Mouse (Mus musculus): ENCODE measurements around the gene Zdhhc7.
A peak's percentile ranks its signal among the peaks of the same experiment; 100 is the strongest.

Gene Zdhhc7

DNA sequence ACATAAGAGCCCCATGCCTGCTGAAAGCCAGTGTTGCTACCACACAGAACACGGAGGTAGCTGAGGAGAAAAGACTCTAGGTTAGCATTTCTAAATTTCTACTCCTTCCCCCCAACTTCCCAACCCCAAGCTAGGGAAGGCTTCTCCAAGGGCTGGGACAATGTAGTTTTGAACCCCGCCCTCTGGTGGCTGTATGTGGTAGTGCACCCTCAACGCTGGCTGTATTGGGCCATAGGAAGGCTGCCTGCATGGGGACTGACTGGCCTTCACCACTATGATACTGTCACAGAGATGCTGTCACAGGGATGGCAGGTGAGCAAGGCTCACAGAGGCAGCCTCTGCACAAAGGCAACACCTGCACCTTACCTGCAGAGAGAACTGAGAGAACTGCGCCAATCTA is 29.6 kb downstream of the Zdhhc7 start:
- DNase-seq (ENCODE audit: low spot score in 2 of 2), result peak; percentile 71 to 88

DNA sequence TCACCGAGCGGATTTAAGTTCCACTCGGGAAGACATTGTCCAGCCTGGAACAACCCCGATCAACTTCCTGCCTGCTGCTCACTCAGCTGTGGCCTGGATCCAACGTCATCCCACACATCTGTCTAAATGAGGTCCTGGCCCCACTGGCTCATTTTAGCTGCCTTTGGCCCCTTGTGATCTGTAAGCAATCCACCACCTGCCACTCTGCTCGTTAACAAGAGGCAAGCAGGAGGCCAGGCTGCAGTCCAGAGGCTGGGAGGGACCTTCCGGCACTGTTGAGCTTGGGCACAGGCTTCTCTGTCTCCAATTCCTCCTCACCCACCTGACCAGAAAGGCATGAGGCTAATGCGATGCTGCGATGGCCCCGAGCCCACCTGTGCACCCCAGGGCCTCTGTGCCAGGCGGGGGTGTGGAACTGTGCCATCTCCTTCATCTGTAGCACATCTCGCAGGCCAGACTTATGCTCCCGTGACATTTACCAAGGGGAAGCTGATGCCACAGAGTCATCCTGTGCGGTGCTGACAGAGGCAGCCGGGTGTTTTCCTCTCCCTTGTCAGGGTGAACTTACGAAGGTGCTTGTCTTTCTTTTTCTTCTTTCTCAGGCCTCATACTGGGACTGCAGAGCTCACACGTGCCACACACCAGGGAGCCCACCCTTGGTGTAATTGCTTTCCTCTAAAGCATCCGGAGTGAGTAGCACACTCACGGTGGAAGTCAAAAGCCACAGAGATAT is 33.2 kb downstream of the Zdhhc7 start:
- DNase-seq (ENCODE audit: low spot score in 2 of 2), result peak; percentile 89 to 95

DNA sequence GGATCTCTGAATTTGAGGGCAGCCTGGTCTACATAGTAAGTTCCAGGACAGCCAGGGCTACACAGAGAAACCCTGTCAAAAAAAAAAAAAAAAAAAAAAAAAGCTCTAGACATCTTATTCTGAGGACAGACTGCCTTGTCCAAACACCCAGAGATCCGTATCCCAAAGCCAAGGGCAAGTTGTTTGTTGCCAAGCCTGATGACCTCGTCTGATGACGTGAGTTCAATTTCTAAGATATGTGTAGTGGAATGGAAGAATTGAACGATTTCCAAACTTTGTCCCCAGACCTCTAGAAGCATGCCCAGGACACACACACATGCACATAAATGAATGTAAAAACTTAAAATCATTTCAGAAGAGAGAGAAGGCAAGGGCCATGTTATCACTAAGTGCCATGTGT is 35.1 kb downstream of the Zdhhc7 start:
- DNase-seq (ENCODE audit: low spot score in 2 of 2), result no peak

DNA sequence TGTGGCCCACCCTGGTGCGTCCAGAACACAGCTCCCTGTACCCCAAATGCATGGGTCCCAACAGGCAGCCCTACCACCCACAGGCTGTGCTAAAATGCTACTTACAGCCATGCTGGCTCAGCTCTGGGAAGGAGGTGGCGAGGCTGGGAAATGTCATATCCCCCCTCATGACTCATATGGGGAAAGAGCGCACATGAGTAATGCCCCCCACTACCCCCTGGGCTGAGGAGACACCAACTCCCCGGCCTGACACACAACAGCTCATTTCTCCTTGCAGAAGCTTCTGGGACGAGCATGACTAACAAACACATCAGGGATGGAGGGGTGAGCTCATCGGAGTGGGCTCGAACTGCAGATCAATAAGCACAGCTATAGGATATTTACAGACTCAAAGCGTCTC is 35.7 kb downstream of the Zdhhc7 start:
- DNase-seq (ENCODE audit: low spot score in 2 of 2), result no peak

DNA sequence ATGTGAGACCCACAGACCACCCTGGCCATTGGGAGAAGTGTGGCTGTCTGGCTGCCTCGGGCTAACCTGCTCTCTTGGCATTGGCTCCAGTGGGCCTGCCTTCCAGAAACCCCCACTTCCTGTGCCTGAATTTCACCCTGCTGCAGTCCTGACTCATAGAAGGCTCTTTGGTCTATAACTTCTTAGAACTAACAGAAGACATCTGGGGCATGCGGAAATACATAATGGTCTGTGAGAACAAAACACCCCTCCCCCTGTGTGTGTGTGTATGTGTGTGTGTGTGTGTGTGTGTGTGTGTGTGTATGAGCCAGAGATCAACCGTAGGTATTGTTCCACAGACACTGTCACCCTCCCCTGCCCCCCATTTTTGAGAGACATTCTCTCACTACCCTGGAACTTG is 38.0 kb downstream of the Zdhhc7 start:
- DNase-seq (ENCODE audit: low spot score in 2 of 2), result no peak

DNA sequence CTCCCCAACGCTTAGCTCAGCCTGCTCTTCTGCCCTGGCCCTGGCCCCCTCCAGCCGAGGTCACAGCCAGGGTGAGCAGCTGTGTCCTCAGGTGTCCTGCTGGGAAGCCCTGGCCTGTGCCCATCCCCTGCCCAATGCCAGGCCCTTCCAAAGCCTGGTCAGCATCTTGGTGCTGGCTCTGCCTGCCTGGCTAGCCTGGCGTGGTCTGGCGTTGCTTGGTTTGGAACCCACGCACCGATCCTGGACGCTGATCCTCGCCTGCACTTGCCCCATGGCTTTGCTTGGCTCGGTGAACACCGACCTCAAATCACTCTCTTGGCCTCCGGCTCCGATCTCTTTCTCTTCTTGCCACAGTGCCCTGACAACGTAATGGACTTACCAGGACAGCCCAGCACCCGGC is 38.5 kb downstream of the Zdhhc7 start:
- DNase-seq (ENCODE audit: low spot score in 2 of 2), result no peak

DNA sequence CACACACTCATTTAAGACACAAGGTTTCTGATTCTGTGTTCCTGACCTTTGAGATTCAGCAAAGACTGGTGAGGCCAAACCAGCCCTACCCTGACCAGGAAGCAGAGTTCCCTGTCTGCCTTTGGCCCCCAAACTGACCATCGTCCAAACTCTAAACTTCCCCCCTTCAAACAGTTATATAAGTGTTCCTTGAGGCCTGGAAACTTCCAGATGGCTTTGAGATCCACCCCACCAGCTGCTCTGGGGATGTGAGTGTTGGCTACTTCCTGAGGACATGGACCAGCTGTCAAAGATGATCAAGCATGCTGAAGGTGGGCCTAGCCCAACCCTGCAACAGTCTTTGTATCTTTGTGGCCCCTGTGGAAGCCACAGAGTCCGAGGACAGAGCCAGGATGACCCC is 44.2 kb downstream of the Zdhhc7 start:
- peak; percentile 69 to 84 for DNase-seq (ENCODE audit: low spot score in 2 of 2)

DNA sequence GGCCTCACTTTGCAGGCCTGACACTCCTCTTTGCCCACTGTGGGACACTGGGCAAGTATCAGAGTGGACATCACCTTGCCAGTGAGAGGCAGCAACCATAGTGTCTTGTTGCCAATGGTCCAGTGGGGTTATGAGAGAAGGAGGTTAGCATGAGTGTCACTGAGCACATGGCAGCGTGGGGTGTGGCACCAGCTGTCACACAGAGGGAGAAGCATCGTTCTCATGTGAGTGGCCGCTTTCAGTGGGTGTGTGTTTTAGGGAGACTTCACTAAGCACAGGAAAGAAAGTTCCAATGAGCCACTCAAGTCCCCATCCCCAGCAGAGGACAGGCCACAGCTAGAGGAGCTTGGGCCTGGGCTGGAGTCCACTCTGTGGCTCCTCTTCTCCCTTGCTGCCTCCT is 46.4 kb downstream of the Zdhhc7 start:
- no peak for DNase-seq (ENCODE audit: low spot score in 2 of 2)

DNA sequence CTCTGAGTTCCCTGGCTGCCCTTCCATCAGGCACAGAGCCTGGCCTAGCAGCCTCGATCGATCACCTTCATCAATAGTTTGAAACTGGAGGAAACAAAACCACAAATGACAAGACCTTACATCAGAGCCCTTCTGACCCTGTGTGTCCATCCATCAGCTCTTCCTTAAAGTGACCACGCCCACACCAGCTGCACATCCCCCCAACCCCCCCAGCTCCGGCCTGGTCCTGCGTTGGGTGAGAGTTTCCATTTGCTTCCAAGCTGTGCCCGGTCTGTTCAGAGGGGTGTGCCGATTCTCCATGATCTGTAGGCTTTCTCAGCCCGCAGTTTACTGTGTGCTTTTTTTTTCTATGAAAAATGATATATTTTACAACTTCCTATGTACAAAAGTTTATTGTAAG is 49.0 kb downstream of the Zdhhc7 start:
- DNase-seq (ENCODE audit: low spot score in 2 of 2), result no peak

DNA sequence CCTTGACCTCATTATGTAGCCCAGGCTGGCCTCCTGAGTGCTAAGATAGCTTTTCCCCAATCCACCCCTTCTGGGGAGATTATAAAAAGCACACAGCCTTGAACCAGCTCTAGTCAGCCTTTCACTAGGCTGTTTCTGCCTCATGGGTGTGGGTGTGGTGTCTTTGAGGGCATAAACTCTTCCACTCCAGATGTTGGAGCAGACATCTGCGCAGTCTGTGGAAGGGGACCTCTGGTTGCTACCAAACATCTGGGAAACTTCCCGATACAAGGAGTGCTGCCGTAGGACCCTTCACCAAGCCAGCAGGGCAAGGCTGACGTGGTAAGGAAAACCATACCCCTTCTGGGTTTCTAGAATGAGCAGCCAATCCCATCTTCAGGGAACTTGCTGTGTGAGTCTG is 49.4 kb downstream of the Zdhhc7 start:
- DNase-seq (ENCODE audit: low spot score in 2 of 2), result no peak

DNA sequence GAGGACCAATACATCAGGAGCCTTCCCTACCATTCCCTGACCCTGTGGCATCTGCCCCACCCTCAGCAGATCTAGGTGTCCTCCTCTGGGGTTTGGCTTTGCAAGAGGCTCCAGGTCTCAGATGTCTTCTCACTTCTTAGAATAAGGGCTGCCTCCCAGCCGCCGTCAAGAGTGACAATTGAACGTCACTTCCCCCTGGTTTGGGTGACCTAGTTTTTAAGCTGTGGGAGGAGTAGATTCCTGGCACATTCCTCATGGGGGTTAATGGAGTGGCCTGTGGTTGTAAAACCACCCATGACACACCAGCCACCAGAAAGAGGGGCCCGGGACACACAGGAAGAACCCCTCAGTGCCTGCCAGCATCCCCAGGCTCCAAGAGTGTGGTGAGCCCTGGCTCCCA is 50.3 kb downstream of the Zdhhc7 start:
- DNase-seq (ENCODE audit: low spot score in 2 of 2), result no peak

DNA sequence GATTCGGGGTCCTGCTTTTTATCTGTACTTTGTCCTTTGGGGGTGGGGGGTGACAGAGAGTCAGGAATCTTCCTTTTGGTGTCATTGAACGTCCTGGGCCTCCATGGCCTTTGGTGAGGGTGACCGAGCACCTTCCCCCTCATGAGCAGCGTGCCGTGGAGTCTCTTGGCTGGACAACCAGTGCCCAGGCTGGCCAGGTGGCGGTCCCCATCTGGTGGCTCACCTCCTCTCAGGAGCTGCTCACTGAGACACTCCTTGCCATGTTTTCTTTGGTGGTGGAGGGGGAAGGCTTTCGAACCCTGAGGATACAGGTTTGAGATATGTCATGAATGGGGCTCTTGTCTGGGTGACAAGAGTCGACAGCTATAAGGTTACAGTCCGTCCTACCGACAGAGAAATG is 50.9 kb downstream of the Zdhhc7 start:
- no peak for DNase-seq (ENCODE audit: low spot score in 2 of 2)

DNA sequence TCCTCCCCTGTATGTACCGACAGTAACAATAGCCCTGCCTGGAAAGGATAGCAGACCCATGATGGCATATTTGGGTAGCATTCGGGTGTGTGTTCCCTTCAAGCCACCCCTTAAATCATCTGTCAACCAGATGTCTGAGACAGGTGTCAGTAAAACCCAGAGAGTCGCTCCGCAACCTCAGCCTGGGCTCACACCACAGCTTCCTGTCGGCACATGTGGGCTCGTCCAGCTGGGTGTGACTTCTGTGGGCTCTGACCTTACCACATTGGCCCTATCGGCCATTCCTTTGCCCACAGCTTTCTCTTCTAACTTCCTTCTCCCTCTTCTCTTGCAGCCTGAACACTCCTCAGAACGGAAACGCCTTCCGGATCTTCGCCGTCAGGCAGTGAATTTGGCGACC is 51.3 kb downstream of the Zdhhc7 start:
- DNase-seq (ENCODE audit: low spot score in 2 of 2), result no peak

DNA sequence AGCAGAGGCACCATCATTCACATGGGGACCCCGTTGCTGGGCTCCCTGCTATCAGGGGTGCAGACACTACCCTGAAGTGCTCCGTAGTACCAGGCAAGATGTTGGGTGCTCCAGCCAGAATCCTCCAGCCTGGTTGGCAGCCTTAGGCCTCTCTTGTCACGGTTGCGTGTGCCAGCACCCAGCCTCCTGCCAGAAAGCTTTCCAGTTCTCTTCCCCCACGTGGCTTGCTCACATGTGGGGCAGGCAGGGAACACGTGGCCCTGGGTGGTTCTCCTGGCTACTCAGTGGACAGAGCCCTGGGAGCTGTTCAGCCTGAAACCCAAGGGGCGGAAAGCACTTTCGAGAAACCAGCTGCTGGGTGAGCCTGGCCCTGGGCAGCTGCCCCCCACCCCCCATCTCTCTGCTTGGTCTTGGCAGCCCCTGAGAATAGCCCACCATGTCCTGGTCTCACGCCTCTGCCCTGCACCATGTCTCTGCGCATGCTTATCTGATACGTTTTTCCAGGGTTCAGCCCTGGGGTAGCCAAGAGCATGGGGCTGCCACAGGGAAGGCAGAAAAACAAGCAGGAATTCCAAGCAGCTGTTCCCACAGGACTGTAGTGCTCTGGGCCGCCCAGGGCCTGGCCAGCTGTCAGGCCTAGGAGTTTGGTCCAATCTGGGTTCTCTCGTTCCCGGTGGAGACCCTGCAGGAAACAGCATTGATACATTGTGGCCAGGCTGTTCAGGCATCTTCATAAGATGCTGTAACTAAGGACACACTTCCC is 54.8 kb downstream of the Zdhhc7 start:
- DNase-seq (ENCODE audit: low spot score in 2 of 2), result peak; percentile 95 to 96

DNA sequence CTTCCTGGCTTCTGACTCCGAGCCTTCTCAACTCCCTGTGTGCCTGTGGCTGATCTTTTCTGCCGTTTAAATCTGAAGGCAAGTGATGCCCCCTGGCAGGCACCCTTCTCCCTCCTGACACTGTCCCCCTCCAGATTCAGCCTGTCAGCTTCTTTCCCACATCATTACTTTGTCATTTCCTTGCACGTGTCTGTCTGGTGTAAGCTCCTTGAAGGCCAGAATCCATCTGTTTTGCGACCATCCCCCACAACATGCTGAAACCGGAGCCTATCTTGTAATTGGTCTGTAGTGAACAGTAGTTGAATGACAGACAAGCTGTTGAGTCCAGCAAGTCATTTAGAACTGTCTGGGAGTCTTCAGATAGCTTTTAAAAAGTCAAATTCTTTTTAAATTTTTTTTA is 55.8 kb downstream of the Zdhhc7 start:
- no peak for DNase-seq (ENCODE audit: low spot score in 2 of 2)

DNA sequence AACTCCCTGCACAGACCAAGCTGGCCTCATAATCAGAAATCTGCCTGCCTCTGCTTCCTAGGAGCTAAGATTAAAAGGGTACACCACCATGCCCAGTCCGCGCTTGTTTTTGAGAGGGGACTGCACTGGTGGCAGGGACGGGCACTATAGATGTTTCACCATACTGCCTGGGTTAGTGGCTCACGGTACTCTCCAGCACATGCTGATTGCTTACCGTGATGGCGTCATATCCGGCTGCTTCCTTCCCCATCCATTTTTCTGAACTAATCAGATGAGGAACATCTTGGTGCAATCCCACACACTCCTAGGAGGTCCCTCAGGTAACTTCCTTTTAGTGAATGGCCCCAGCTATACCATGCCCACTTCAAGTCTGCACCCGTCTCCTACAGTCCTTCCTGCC is 56.4 kb downstream of the Zdhhc7 start:
- no peak for DNase-seq (ENCODE audit: low spot score in 2 of 2)

DNA sequence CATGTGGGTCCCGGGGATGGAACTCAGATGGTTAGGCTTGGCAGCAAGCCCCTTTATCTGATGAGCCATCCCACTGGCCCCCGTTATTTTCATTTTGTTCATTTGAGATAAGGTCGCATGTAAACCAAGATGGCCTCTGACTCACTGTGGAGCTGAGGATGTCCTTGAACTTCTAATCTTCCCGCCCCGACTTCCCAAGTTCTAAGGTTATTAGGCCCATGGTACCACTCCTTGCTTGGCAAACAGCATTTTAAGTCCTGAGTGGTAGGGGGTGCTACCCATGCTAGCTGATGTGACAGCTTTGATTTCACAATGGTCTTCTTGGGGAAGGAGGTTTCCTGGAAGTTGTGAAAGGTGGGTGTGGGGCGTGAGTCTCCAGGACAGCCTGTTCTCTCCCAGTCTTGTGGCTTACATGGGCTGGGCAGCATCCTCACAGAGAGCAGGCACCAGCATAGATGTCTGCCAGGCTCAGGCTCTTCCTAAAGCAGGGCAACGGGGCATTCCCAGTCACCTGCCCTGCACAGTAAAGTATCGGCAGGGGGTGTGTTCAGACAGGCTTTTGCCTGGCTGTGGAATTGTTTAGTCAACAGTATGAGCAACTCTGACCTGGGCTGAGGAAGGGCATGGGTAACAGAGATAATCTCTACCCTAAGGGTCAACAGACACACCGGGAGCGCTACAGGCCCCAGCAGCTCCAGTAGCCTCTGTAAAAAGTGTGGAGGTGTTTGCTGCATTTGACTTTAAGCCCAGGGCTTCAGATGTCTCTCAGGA is 58.6 kb downstream of the Zdhhc7 start:
- DNase-seq (ENCODE audit: low spot score in 2 of 2), result no peak

DNA sequence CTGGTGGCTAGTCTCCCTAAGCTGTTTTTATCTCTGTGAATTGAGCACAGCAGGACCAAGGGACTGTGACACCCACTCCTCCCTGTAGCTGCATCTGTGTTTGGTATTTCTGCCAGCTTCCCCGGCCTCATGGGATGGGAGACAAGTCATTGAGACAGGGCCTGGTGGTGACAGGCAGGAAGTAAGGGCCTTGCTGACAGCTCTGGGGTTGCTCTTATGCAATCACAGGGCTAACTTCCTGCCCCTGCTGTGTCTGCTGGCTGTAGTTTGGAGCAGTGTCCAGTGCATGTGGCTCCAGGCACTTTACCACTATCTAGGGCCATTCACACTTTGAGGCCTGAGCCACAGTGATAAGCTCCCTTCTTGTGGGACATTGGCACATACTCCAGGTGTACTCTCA is 60.4 kb downstream of the Zdhhc7 start:
- DNase-seq (ENCODE audit: low spot score in 2 of 2), result peak; percentile 85 to 87

DNA sequence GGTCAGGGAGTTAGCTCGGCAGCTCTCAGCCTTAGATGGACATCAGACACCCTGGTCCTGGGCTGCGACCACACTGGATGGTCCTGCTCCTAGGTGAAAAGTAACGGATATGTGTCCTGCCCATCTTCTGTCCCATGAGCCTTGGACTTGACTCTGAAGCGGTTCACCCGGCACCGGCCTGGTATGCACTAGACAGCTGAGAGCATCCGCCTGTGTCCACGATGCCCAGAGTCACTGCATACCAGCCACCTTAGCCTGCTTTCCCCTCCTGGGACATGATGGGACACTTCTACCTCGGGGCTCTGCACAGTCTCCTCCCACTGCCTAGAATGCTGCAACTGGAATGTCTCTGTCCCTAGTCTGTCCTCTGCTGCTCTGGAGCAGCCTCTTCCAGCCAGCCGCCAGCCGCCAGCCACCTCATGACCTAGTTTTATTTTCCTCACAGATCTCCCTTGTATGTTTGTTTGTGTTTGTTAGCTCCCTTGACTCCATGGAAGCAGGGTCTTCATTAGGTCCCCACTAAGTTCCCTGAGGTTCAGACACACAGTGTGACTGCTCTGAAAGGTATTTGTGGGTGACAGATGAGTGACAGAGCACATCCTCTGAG is 61.9 kb downstream of the Zdhhc7 start:
- no peak for DNase-seq (ENCODE audit: low spot score in 2 of 2)

DNA sequence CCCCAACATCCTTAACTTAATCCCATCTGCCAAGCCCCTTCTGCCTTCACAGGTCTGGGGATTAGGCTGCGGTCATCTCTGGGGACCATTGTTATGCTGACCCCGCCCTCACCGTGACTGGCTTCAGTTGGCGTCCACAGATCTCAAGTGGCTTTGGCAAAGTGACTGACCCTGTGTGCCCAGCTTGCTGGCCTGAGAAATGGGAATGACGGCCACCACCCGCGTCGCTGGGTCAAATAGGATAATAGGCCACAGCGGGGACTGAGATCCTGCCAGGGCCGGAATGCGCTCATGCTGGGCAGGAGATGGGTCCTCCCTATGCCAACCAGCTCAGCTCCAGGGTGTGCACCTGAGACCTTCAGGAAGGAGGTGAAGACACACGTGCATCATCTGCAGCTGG is 62.5 kb downstream of the Zdhhc7 start:
- DNase-seq (ENCODE audit: low spot score in 2 of 2), result no peak

DNA sequence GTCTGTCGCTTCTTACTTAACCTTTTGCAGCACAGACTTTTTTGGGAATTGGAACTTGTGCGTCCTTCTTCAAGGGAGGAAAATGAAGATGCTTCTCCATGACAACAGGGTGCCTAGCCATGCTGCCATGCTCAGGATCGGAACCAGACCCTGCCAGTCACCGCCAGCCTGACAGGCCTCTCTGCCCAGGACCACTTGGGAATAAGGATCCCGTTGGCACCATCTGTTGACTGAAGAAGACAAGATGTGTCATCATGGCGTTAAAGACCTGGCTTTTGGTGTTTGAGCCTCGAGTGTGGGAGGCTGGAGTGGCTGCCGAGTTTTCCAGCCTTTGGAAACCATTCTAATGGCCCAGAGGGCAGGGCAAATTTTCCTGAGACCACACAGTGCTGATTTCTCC is 63.7 kb downstream of the Zdhhc7 start:
- no peak for DNase-seq (ENCODE audit: low spot score in 2 of 2)

DNA sequence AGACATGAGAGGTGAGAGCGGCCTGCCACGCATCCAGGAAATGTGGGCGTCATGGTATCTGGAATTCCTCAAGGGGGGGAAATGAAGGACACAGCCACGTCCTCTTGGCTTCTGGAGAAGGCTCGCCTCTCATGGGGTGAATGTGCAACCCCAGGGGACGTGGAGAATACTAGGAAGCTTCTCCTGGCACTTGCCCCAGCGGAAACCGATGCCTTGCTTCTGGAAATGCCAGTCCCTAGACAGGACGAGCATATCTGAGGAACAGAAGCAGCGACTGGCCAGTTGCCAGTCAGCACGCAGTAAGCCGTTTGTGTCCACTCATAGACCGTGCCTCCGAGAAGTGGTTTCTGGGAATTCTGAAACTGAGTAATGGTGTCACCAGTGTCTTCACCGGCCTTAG is 64.1 kb downstream of the Zdhhc7 start:
- DNase-seq (ENCODE audit: low spot score in 2 of 2), result peak; percentile 40 to 48

Measured in heart, adult 9 months (tissue).